Mouse (Mus musculus): ENCODE results near the gene Mfng.

Mfng gene

DNA sequence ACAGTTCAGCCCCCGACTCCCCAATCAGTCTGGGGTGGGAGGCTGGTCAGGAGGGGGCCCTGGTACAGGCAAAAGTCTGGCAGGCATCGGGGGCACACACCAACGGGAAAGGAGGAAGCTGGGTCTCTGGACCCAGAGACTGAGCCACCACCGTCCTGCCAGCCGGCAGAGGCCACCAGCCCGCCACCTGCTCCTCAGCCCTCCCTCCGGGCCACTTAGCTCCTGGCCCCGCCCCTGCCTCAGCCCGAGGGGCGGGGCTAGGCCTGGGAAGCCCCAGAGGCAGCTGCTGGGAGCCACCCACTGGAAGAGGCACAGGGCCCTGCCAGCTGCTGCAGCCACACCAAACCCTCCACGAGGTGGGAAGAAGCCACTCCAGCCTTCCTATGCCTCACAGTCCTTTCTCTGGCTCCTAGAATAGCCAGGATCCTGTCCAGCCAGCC, at the start of gene Mfng:
Gene Mfng, minus strand, starts transcription at position 186 of the 440 bp plus-strand sequence.
- DNase-seq (ENCODE audit: low spot score), result peak; percentile 60

DNA sequence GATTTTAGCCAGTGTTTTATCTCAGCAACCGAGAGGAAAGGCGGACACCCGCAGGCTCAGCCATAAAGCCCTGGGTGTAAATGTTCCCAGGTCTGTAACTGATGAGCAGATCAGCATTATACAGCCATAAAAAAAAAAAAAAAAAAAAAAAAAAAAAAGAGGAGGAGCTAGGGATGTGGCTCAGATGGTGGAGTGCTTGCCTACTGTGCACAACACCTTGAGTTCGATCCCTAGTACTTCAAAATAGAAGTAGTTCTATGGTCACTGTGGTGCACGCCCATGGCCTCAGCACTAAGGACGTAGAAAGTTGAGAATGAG, 42.8 kb upstream of the Mfng start:
- DNase-seq (ENCODE audit: low spot score), result no peak

DNA sequence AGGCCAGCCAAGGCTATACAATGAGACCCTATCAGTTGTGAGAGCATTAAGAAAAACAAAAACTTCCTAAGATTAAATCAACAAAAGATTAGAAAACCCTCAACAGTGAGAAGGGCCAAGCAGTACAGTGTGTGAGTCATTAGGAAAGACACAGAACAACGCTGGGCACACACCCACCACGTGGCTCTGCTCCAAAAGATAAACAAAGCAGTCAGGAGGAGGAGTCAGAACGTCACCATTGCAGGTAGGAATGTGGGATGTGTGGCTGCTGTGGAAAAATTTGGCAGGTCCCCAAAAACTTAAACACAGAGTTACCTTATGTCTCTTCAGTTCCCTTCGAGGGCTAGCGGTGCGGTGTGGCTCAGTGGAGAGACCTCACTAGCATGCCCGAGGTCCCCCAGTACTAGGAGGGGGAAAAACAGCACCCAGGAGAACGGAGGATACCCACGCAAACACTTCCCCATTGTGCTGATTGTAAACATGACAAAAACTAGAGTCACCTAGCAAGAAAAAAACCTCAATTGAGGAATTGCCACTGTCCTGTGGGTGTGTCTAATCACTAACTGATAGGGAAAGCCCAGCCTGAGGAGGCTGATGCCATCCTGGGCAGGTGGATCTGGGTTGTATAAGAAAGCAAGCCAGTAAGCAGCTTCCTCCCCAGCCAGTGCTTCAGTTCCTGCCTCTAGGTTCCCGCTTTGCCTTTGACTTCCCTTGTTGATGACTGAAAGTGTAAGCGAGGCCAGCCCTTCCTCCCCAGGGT, 42.2 kb upstream of the Mfng start:
- DNase-seq (ENCODE audit: low spot score), result no peak

- DNase-seq (ENCODE audit: low spot score), result no peak
These were observed 40.3 kb upstream of the Mfng start for GRCm38 (mm10) chr15:78813603-78814002.

DNA sequence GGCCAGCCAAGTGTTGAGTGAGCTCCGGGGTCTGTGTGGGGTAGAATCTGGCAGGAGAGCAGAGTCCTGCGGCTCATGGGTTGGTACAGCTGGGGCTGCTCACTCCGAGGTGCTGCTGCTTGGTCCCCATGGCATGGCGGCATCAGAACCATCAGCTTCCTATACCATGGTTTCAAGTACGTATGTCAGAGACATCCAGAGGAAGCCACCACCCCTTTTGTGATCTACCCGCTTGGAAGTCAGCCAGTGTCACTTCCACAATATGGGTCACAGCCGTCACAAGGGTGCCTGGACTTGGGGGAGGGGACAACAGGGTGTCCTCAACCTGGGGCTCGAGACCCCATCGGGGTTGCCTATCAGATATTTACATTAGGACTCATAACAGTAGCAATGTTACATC, 36.9 kb upstream of the Mfng start:
- no peak for DNase-seq (ENCODE audit: low spot score)

DNA sequence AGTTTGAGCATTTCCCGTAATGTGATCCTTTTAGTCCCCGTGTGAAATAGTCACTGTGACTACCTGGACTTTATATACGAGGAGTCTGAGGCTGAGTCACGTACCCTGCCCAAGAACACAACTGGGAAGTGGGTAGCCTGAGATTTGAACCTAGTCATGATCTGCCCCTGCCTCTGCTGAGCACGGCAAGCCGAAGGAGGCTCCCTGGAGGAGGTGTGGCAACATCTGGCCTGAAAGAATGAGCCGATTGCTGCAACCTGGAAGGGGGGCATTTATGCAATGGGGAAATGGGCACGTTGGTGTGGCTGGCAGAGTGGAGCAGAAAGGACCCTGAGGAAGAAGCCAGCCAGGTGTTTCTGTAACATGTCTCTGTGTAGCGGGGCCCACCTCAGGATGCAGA, 36.5 kb upstream of the Mfng start:
- DNase-seq (ENCODE audit: low spot score), result no peak

- DNase-seq (ENCODE audit: low spot score), result no peak
These were observed 35.7 kb upstream of the Mfng start for GRCm38 (mm10) chr15:78808980-78809379.

DNA sequence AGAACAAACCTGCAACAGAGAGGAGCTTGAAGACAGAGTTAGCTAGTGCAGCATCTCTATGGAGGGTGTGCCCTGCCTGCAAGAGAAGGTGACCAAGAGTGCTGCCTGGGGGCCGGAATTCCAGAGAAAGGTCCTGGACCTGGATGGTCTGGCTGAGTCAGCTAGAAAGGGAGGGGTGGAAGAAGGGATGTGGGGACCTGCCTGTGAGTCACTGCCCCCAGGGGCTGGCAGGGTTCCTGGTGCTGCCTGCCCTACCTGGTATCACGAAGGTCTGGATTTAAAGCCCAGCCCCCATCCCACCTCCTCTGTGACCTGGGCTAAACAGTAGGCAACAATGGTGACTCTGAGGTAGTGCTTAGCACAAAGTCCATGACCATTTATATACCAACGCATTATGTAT, 33.9 kb upstream of the Mfng start:
- DNase-seq (ENCODE audit: low spot score), result no peak

DNA sequence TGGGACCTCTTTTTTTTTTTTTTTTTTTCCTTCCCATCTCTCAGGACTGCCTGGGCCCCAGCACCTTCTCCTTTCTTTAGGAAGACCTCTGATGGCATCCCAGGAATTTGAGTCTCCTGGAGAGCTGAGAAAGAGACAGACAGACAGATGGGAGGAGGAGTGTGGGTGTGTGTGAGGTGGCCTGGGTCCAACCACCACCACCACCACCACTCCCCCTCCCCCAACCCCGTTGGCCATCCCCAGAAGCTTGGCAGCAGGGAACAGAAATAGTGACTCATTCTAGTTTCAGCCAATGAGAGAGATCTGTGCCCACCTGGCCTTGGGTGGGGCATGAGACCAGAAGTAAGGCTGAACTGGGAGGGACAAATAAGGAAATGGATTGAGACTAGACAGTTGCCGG, 33.3 kb upstream of the Mfng start:
- DNase-seq (ENCODE audit: low spot score), result no peak

GRCm38 (mm10) chr15:78805351-78805750, 32.1 kb upstream of the Mfng start:
- DNase-seq (ENCODE audit: low spot score), result no peak

DNA sequence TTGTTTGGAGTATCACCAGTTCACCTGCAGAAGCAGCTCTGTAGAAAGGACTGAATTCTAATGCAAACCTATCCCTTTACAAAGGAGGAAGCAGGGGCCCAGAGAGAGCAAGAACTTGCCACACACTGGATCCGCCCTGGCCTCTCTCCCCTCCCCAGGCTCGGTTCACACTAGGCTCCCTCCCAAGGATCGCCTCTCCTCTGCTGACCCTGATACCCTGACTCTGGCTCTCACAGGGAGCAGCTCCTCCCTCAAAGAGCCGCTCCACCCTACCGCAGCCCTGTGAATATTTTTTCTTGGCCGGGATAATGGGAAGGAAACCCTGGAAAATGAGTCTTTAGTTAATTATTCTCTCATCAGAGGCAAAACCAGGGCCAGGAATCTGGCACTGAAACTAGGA, 31.1 kb upstream of the Mfng start:
- no peak for DNase-seq (ENCODE audit: low spot score)

DNA sequence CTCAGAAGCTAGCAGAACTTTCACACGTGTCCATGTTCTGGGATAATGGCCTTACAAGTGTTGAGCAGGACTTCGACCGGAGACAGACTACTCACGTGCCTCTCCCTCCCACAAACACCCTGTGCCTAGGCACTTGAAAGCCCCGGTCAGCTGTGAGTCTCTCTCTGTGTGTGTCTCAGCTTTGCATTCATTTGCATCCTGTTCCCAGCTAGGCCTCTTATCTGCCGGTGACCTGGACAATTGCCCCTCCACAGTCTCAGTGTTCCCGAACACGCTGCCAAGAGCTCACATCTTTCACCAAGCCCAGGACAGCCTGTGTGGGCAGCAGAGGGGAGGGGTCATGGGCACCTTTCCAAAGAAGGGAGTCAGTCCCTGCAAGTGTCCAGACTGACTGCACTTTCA, 30.2 kb upstream of the Mfng start:
- no peak for DNase-seq (ENCODE audit: low spot score)

GRCm38 (mm10) chr15:78802776-78803391, 29.6 kb upstream of the Mfng start, which contains the start of gene Card10:
Card10 (minus strand) TSS chr15:78803042.
- no peak for DNase-seq (ENCODE audit: low spot score)

- DNase-seq (ENCODE audit: low spot score), result no peak
These were observed 28.9 kb upstream of the Mfng start for GRCm38 (mm10) chr15:78801971-78802741.

GRCm38 (mm10) chr15:78801571-78801970, 28.3 kb upstream of the Mfng start:
- no peak for DNase-seq (ENCODE audit: low spot score)

DNA sequence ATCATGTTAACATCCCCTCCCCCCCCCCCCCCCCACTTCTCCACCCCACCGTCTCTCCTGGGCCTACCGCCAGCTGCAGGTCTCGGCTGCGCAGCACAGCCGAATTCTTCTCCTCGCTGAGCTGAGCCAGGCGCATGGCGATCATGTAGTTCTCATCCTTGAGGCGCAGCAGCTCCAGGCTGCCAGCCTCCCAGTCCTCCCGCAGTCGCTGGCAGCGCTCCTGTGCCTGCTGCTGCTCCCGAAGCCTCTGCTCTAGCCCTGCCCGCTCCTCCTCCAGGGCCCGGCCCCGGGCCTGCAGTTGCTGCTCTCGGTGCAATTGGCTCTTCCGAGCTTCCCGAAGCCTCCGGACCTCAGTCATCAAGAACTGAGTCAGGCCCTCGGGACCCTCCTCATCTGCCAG, 25.8 kb upstream of the Mfng start:
- DNase-seq (ENCODE audit: low spot score), result no peak

- DNase-seq (ENCODE audit: low spot score), result no peak
These were observed 23.7 kb upstream of the Mfng start for GRCm38 (mm10) chr15:78797060-78797329.

DNA sequence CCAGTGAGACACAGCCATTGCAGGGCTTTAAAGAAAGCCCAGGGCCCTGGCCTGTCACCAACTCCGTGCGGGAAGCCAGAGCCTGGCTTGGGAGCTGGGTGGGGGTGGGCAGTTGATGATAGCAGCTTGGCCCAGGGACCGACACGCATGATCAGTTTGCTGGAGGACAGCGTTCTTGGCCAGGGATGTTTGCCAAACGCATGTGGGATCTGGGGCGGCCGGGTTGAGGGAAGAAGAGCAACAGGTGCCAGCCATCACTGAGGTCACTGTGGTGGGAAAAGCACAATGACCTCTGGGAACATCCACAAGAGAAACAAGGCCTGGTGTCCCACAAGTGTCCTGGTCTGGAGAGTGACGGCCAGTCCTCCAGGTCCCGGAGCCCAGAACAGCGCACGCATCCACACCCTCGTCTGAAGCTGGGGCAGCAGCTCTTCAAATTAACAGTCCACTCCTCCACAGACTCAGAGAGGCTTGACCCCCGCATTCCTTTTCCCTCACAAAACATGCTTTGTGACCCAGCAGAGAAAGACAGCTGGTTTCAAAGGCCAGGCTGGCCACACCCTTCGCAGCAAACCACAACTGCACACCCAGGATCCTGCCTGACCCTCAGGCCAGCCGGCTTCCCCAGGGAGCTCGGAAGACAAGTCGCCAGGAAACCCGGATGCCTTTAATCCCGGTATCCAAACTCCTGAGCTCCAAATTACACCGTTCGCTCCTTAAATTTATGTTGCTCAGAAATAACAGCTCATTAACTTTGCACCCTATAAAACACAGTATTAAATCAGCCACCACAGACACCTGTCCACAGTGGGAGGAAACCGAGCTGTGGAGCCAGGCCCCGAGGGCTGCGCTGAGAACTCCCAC, 23.2 kb upstream of the Mfng start:
- no peak for DNase-seq (ENCODE audit: low spot score)

DNA sequence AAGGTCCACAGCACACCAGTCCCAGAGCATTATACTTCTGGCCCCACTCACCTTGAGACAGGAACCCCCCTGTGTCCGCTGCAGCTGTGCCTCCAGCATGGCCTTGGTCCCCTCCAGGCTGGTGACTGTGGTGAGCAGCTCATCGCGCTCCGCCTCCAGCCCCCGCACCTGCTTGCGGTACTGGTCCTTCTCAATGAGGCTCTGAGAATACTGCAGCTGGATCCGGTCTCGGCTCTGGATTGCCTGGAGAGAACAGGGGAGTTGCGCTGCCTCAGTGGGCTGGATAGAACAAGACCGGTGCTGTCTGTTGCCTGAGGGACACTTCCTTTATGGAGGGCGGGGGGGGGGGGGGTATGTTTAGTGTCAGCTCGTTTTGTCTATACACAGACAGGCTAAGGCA, 17.7 kb upstream of the Mfng start:
- DNase-seq (ENCODE audit: low spot score), result no peak

DNA sequence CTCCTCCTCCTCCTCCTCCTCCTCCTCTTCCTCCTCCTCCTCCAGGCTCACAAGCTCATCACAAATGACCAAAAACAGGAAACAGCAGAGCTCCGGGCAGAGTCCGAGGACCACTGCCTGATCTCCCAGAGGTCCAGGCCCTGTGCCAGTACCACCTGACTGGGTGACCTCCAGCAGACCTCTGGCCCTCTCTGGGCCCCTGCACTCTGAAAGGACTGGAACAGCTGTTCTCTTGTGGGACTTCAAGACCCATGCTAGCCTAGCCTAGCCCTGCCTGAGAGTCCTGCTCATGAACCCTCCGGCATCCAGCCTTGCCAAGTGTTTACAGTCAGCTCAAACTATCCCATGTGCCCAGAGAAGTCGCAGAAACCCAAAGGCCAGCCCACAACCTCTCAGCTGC, 17.2 kb upstream of the Mfng start:
- DNase-seq (ENCODE audit: low spot score), result no peak

DNA sequence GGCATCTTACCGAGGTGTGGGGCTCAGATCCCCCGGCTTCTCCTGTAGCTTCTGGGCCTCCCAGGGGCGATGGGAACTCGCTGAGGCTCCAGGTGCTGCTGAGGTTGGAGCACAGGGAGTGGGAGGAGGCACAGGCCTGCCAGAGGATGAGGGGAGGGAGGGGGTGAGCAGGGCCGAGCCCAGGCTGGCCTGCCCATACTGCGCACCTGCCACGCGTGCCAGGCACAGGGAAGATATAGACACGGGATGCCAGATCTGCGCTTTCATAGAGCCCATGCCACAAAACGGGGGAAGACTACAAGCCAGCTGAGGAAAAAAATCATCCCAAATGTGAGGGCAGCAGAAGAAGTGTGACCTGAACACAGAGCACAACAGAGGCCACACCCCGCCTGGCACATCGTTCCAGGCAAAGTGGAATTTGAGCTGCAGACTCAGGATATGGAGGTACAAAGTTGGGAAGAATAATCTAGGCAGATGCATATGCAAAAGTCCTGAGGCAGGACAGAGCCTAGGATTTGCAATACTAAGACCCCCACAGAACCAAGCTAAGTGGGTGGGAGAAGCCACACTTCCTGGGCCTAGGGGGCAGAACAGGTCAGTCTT, 16.5 kb upstream of the Mfng start:
- no peak for DNase-seq (ENCODE audit: low spot score)

GRCm38 (mm10) chr15:78788042-78788441, 14.8 kb upstream of the Mfng start:
- no peak for DNase-seq (ENCODE audit: low spot score)

Measured in layer of hippocampus, adult 11-12 months (tissue).